Mouse (Mus musculus) forebrain, postnatal 0 days (tissue): ENCODE measurements around the gene Tdo2. TPM values are rescaled to one million over a fixed set of nuclear protein-coding genes. Genes with fewer than 3 reads are reported as not detected.

Experiments
- ATAC-seq: fragments of 200-750 bp; cut with Nextera tagmentation; 2 replicates; pipeline ENCODE4 v1.8.0; 2017; ENCODE audit warnings: mild to moderate bottlenecking, moderate library complexity
- DNase-seq: peaks from one replicate; pipeline ENCODE4 v3.0.0-alpha.2; 2015
- H3K27ac ChIP-seq: fragments of 300-500 bp; sonication (generic); 2 replicates; pipeline ENCODE4 v1.5.1; 2014; ENCODE audit warnings: low read depth, mild to moderate bottlenecking, antibody characterized with exemption, low read length, moderate library complexity, mixed read lengths
- H3K27me3 ChIP-seq: fragments of 300-500 bp; sonication (generic); 2 replicates; pipeline ENCODE4 v1.6.1; 2014; ENCODE audit warnings: mild to moderate bottlenecking, low read length, mixed read lengths; ENCODE audit not compliant: insufficient read depth
- H3K36me3 ChIP-seq: fragments of 300-500 bp; sonication (generic); 2 replicates; pipeline ENCODE4 v1.6.1; 2014; ENCODE audit warnings: mild to moderate bottlenecking, moderate library complexity; ENCODE audit not compliant: insufficient read depth
- H3K4me1 ChIP-seq: fragments of 300-500 bp; sonication (generic); 2 replicates; pipeline ENCODE4 v1.6.1; 2014; ENCODE audit warnings: antibody characterized with exemption; ENCODE audit not compliant: insufficient read depth
- H3K4me2 ChIP-seq: fragments of 300-500 bp; sonication (generic); 2 replicates; pipeline ENCODE4 v1.6.1; 2014; ENCODE audit warnings: low read depth, mild to moderate bottlenecking, moderate library complexity
- H3K4me3 ChIP-seq: fragments of 300-500 bp; sonication (generic); 2 replicates; pipeline ENCODE4 v1.5.1; 2014; ENCODE audit warnings: low read depth, low read length, mixed read lengths
- H3K9ac ChIP-seq: fragments of 300-500 bp; sonication (generic); 2 replicates; pipeline ENCODE4 v1.6.1; 2014; ENCODE audit warnings: mild to moderate bottlenecking
- H3K9me3 ChIP-seq: fragments of 300-500 bp; sonication (generic); 2 replicates; pipeline ENCODE4 v1.6.1; 2016; ENCODE audit warnings: low read length
- CTCF ChIP-seq: sonication (generic); IDR thresholded peaks from 2 replicates; pipeline ENCODE4 v1.5.1; 2016; ENCODE audit warnings: antibody characterized with exemption, control low read depth, low read depth
- WGBS: fragments of 180-500 bp; shearing (Covaris S2); extraction: QIAGEN DNeasy Blood & Tissue Kit; methylation state at CpG from one replicate; pipeline ENCODE4 v1.1.7; 2014; 5-methylcytosine and 5-hydroxymethylcytosine counted together
- polyA plus RNA-seq: library from polyadenylated mRNA; unstranded; fragments of >200 nt; fragmentation: Nextera tagmentation; extraction: Ambion mirVana; gene quantifications from 2 replicates; pipeline ENCODE4 v1.2.1, GENCODE M21; 2015
- total RNA-seq: library from RNA; depleted of rRNA; stranded (reverse); fragments of >200 nt; gene quantifications from 2 replicates; pipeline ENCODE4 v1.2.3, GENCODE M21; 2014

The Tdo2 gene
- total and polyA plus RNA-seq, 2 experiments from 2014 or later, result 0.14 to 1.6 TPM

GRCm38 (mm10) chr3:81990531-81990930 is 14.5 kb upstream of the Tdo2 start:
- Histone ChIP-seq H3K4me3 (no peak overlapping the region), H3K4me1 (no peaks in the 10 kb centered on the region), H3K9ac (no peak overlapping the region), H3K9me3 (no peaks in the 10 kb centered on the region), H3K4me2 (no peak overlapping the region), H3K27ac (no peak overlapping the region), H3K36me3 (no peaks in the 10 kb centered on the region), H3K27me3 (no peaks in the 10 kb centered on the region)
- no peak for TF ChIP-seq CTCF
- no peak for ATAC-seq
- no peak for DNase-seq
- WGBS, result 60% methylated on average over 3 of the region's 3 CpGs

GRCm38 (mm10) chr3:81989692-81990141 is 13.7 kb upstream of the Tdo2 start:
- WGBS, result 49% methylated on average over 2 of the region's 2 CpGs
- Histone ChIP-seq H3K4me2 (no peak overlapping the region), H3K27ac (no peak overlapping the region), H3K4me1 (no peaks in the 10 kb centered on the region), H3K36me3 (no peaks in the 10 kb centered on the region), H3K9ac (no peak overlapping the region), H3K4me3 (no peak overlapping the region), H3K9me3 (no peaks in the 10 kb centered on the region), H3K27me3 (no peaks in the 10 kb centered on the region)
- DNase-seq, result no peak
- ATAC-seq, result no peak
- no peak for TF ChIP-seq CTCF

- Histone ChIP-seq H3K4me3 (no peak overlapping the region), H3K9me3 (no peaks in the 10 kb centered on the region), H3K9ac (no peak overlapping the region), H3K4me2 (no peak overlapping the region), H3K36me3 (no peaks in the 10 kb centered on the region), H3K4me1 (no peaks in the 10 kb centered on the region), H3K27ac (no peak overlapping the region), H3K27me3 (no peaks in the 10 kb centered on the region)
- TF ChIP-seq CTCF, result no peak
- WGBS, result 97% methylated on average over 3 of the region's 3 CpGs
- DNase-seq, result no peak
- ATAC-seq, result no peak
Measured at GRCm38 (mm10) chr3:81987628-81988027, 11.6 kb upstream of the Tdo2 start.

GRCm38 (mm10) chr3:81986103-81986502 is 10.1 kb upstream of the Tdo2 start:
- ATAC-seq (no peak), DNase-seq (no peak)
- H3K9ac ChIP-seq, result no peak overlapping the region
- TF ChIP-seq CTCF, result no peak
- H3K4me3 ChIP-seq, result no peak overlapping the region
- 99% methylated on average over 2 of the region's 2 CpGs for WGBS
- no peaks in the 10 kb centered on the region for H3K9me3 ChIP-seq
- H3K27ac ChIP-seq, result no peak overlapping the region
- H3K4me2 ChIP-seq, result no peak overlapping the region
- H3K4me1 ChIP-seq, result no peaks in the 10 kb centered on the region
- H3K27me3 ChIP-seq, result no peaks in the 10 kb centered on the region
- H3K36me3 ChIP-seq, result no peaks in the 10 kb centered on the region

- WGBS, result 38% methylated on average over 1 of the region's 1 CpGs
- no peaks in the 10 kb centered on the region for H3K27me3 ChIP-seq
- no peak for DNase-seq
- no peaks in the 10 kb centered on the region for H3K36me3 ChIP-seq
- H3K4me3 ChIP-seq, result no peak overlapping the region
- TF ChIP-seq CTCF, result no peak
- no peak overlapping the region for H3K9ac ChIP-seq
- no peak; the same call in 1 of the 2 replicates for ATAC-seq
- no peak overlapping the region for H3K4me2 ChIP-seq
- H3K4me1 ChIP-seq, result no peaks in the 10 kb centered on the region
- H3K27ac ChIP-seq, result no peak overlapping the region
- H3K9me3 ChIP-seq, result no peaks in the 10 kb centered on the region
Measured at GRCm38 (mm10) chr3:81985100-81985499, 9.1 kb upstream of the Tdo2 start.

GRCm38 (mm10) chr3:81983120-81983895 is 7.3 kb upstream of the Tdo2 start:
- Histone ChIP-seq H3K9me3 (no peaks in the 10 kb centered on the region), H3K36me3 (no peaks in the 10 kb centered on the region), H3K9ac (no peak overlapping the region), H3K4me3 (no peak overlapping the region), H3K4me2 (no peak overlapping the region), H3K4me1 (no peaks in the 10 kb centered on the region), H3K27me3 (no peaks in the 10 kb centered on the region), H3K27ac (no peak overlapping the region)
- ATAC-seq (no peak), DNase-seq (no peak)
- TF ChIP-seq CTCF, result no peak
- 67% methylated on average over 8 of the region's 8 CpGs for WGBS

GRCm38 (mm10) chr3:81981990-81982389 is 6.0 kb upstream of the Tdo2 start, which contains the start of gene Asic5:
TSS of gene Asic5 (plus strand) at chr3:81982290.
- no peak within 1 kb of the TSS for H3K27ac ChIP-seq
- no peak within 1 kb of the TSS for H3K4me2 ChIP-seq
- H3K36me3 ChIP-seq, result no peaks in the 10 kb centered on the region
- no peak for TF ChIP-seq CTCF
- no peak within 1 kb of the TSS for H3K4me3 ChIP-seq
- no peak for ATAC-seq
- no peak for DNase-seq
- H3K9me3 ChIP-seq, result no peaks in the 10 kb centered on the region
- no peaks in the 10 kb centered on the region for H3K27me3 ChIP-seq
- no peak within 1 kb of the TSS for H3K9ac ChIP-seq
- no peaks in the 10 kb centered on the region for H3K4me1 ChIP-seq
- 97% methylated on average over 5 of the region's 5 CpGs for WGBS
